Mouse (Mus musculus): Measurements from ENCODE around the gene Sema7a. TPM values are rescaled to one million over a fixed set of nuclear protein-coding genes. Genes with fewer than 3 reads are reported as not detected.

Gene Sema7a
- polyA plus RNA-seq, 1 experiment from 2014 or later = 1.1 TPM

DNA sequence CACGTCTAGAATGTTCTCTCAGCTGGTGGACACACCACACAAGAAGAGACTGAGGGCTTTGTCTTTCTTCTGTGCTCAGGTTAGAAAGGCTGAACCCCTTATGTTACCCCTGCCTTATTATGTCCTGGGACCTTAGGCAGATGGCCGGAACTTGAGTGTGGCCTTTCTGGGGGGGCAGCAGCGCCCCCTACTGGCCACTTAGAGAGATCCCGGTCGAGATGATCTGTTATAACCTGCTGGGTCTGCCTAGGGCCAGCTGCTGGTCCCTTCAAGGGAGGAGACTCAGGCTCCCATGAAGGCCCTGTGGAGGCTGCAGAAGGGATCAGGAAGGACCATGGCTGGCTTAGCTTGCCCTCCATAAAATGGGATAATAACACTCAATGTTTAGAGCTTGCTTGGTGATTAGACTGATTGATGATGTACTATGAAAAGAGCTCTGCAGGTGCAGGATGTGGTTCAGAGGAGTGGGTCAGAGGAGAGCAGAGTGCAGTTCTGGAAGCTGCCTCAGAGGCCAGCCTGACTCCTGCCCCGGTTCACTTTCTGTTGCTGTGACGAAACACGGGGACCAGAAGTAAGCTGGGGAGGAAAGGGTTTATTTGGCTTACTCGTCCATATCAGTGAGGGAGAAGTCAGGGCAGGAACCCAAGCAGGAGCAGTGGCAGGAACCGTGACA, 50.7 kb downstream of the Sema7a start:
- no peak; the same call in 1 of the 2 replicates for ATAC-seq (ENCODE audit: insufficient number of reproducible peaks, insufficient read depth, low FRiP score, low read depth)
- no peak overlapping the region for H3K4me2 ChIP-seq (replicated peaks; ENCODE audit: low read depth, low read length)
- no peaks in the 10 kb centered on the region for H3K27me3 ChIP-seq (ENCODE audit: control insufficient read depth, insufficient read depth, low read length)
- WGBS = 35% methylated on average over 10 of the region's 10 CpGs
- no peaks in the 10 kb centered on the region for H3K9me3 ChIP-seq (ENCODE audit: control insufficient read depth, low read depth, low read length)
- no peak overlapping the region for H3K27ac ChIP-seq (ENCODE audit: low read length)
- H3K4me3 ChIP-seq (ENCODE audit: low read depth, low read length) = no peak overlapping the region
- no peak overlapping the region for H3K9ac ChIP-seq (replicated peaks; ENCODE audit: low read depth, low read length)
- no peaks in the 10 kb centered on the region for H3K4me1 ChIP-seq (ENCODE audit: control insufficient read depth, insufficient read depth, low read length)
- H3K36me3 ChIP-seq (ENCODE audit: control insufficient read depth, insufficient read depth, low read length) = no peaks in the 10 kb centered on the region

- no peaks in the 10 kb centered on the region for H3K4me1 ChIP-seq (ENCODE audit: control insufficient read depth, insufficient read depth, low read length)
- H3K27ac ChIP-seq (ENCODE audit: low read length) = no peak overlapping the region
- WGBS = 90% methylated on average over 3 of the region's 3 CpGs
- H3K9me3 ChIP-seq (ENCODE audit: control insufficient read depth, low read depth, low read length) = no peaks in the 10 kb centered on the region
- no peak for ATAC-seq (ENCODE audit: insufficient number of reproducible peaks, insufficient read depth, low FRiP score, low read depth)
- H3K36me3 ChIP-seq (ENCODE audit: control insufficient read depth, insufficient read depth, low read length) = no peaks in the 10 kb centered on the region
- no peak overlapping the region for H3K4me2 ChIP-seq (replicated peaks; ENCODE audit: low read depth, low read length)
- no peaks in the 10 kb centered on the region for H3K27me3 ChIP-seq (ENCODE audit: control insufficient read depth, insufficient read depth, low read length)
- H3K4me3 ChIP-seq (ENCODE audit: low read depth, low read length) = no peak overlapping the region
- H3K9ac ChIP-seq (replicated peaks; ENCODE audit: low read depth, low read length) = no peak overlapping the region
Observed at GRCm38 (mm10) chr9:57992060-57992459, 52.1 kb downstream of the Sema7a start.

DNA sequence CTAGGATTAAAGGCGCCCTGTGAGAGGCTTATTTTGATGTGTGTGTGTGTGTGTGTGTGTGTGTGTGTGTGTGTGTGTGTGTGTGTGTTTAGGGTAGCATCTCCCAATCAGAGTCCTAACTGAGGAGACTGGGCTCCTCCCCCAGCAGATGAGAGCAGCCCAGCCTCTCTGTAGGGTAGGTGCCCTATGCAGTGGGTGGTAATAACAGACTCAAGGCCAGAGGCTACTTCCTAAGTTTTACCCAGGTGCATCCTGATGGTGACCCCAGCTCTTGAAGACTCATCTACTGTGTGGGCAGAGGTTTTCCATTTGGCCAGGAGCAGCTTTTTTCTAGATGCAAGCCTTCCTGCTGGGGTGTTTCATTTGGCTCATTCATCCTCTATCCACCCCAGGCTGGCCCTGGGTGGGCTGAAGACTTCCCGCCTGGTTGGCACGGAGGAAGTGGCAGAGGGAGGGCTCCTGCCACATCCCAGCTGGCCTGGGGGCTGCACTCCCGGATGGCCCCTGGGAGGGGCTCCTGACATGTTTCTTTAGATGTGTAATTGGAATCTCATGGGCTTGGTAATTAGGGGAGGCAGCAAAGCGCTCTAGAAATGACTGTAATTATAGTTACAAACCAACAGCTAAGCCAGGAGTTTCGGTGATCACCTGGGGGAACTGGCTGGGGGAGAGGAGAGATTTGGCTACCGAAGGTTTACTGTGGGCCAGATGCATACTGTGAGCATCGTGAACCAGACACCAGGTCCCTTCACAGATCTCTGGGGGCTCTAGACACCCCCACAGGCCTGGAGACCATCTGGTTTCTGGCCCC, 53.1 kb downstream of the Sema7a start:
- Histone ChIP-seq H3K4me3 (ENCODE audit: low read depth, low read length) (no peak overlapping the region), H3K9me3 (ENCODE audit: control insufficient read depth, low read depth, low read length) (no peaks in the 10 kb centered on the region), H3K9ac (replicated peaks; ENCODE audit: low read depth, low read length) (no peak overlapping the region), H3K36me3 (ENCODE audit: control insufficient read depth, insufficient read depth, low read length) (no peaks in the 10 kb centered on the region), H3K27me3 (ENCODE audit: control insufficient read depth, insufficient read depth, low read length) (no peaks in the 10 kb centered on the region), H3K4me1 (ENCODE audit: control insufficient read depth, insufficient read depth, low read length) (no peaks in the 10 kb centered on the region), H3K27ac (ENCODE audit: low read length) (no peak overlapping the region), H3K4me2 (replicated peaks; ENCODE audit: low read depth, low read length) (no peak overlapping the region)
- 69% methylated on average over 8 of the region's 8 CpGs for WGBS
- no peak for ATAC-seq (ENCODE audit: insufficient number of reproducible peaks, insufficient read depth, low FRiP score, low read depth)

DNA sequence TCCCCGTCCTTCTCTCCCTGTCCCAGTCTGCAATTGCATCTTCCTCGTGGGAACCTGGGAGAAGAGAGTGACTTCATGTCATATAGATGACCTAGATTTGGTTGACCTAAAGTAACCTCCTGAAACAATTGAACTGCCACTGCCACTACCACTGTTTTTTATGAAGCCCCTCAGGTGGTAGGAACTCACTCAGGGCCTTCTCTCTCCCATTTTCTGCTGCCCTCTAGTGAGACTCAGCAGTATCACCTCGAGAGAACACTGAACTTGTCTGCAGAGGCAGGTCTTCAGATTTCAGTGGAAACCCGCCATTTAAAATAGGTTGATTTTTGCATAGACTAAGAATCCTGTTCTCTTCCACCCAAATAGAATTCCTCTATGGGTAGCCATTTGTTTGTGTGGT, 55.4 kb downstream of the Sema7a start:
- no peaks in the 10 kb centered on the region for H3K9me3 ChIP-seq (ENCODE audit: control insufficient read depth, low read depth, low read length)
- 39% methylated on average over 4 of the region's 4 CpGs for WGBS
- H3K27me3 ChIP-seq (ENCODE audit: control insufficient read depth, insufficient read depth, low read length) = no peaks in the 10 kb centered on the region
- ATAC-seq (ENCODE audit: insufficient number of reproducible peaks, insufficient read depth, low FRiP score, low read depth) = no peak
- no peaks in the 10 kb centered on the region for H3K4me1 ChIP-seq (ENCODE audit: control insufficient read depth, insufficient read depth, low read length)
- H3K27ac ChIP-seq (ENCODE audit: low read length) = no peak overlapping the region
- no peaks in the 10 kb centered on the region for H3K36me3 ChIP-seq (ENCODE audit: control insufficient read depth, insufficient read depth, low read length)
- H3K4me3 ChIP-seq (ENCODE audit: low read depth, low read length) = no peak overlapping the region
- no peak overlapping the region for H3K9ac ChIP-seq (replicated peaks; ENCODE audit: low read depth, low read length)
- no peak overlapping the region for H3K4me2 ChIP-seq (replicated peaks; ENCODE audit: low read depth, low read length)

DNA sequence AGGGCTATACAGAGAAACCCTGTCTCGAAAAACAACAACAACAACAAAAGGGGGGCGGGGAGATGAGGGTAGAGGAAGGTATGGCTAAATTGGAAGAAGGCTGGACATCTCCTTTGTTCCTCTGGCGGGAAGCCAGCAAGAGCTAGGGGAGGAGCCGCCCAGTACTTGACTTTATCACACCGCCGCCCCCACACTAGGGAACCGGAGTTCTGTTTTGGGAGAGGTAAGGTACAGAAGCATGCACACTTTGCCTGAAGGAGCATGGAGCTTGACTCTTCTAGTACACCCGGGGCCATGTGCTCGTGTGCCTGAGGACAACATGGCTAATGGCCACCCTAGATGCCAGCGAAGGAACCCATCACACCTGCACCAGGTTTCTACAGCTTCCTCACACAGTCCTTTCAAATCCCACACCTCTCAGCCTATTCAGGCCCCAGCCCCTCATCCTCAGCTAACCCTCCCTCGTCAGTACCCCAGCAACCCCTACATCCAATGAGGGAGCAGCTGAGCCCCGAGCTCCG, 57.7 kb downstream of the Sema7a start:
- Histone ChIP-seq H3K4me1 (ENCODE audit: control insufficient read depth, insufficient read depth, low read length) (no peaks in the 10 kb centered on the region), H3K9me3 (ENCODE audit: control insufficient read depth, low read depth, low read length) (no peaks in the 10 kb centered on the region), H3K4me3 (ENCODE audit: low read depth, low read length) (peak overlapping the region; percentile 13; the same call in 1 of the 2 replicates), H3K27me3 (ENCODE audit: control insufficient read depth, insufficient read depth, low read length) (no peaks in the 10 kb centered on the region), H3K27ac (ENCODE audit: low read length) (no peak overlapping the region), H3K4me2 (replicated peaks; ENCODE audit: low read depth, low read length) (peak overlapping the region; percentile 44), H3K9ac (replicated peaks; ENCODE audit: low read depth, low read length) (no peak overlapping the region), H3K36me3 (ENCODE audit: control insufficient read depth, insufficient read depth, low read length) (no peaks in the 10 kb centered on the region)
- ATAC-seq (ENCODE audit: insufficient number of reproducible peaks, insufficient read depth, low FRiP score, low read depth) = 0 out of 2 replicates have a peak, but pooled peaks have one; percentile 21
- 11% methylated on average over 13 of the region's 13 CpGs for WGBS

GRCm38 (mm10) chr9:57998032-57998659, 58.2 kb downstream of the Sema7a start:
- Histone ChIP-seq H3K4me3 (ENCODE audit: low read depth, low read length) (peak overlapping the region; percentile 13), H3K27ac (ENCODE audit: low read length) (no peak overlapping the region), H3K4me1 (ENCODE audit: control insufficient read depth, insufficient read depth, low read length) (no peaks in the 10 kb centered on the region), H3K36me3 (ENCODE audit: control insufficient read depth, insufficient read depth, low read length) (no peaks in the 10 kb centered on the region), H3K9me3 (ENCODE audit: control insufficient read depth, low read depth, low read length) (no peaks in the 10 kb centered on the region), H3K27me3 (ENCODE audit: control insufficient read depth, insufficient read depth, low read length) (no peaks in the 10 kb centered on the region), H3K9ac (replicated peaks; ENCODE audit: low read depth, low read length) (no peak overlapping the region), H3K4me2 (replicated peaks; ENCODE audit: low read depth, low read length) (peak overlapping the region; percentile 44)
- peak; percentile 87; the same call in 1 of the 2 replicates for ATAC-seq (ENCODE audit: insufficient number of reproducible peaks, insufficient read depth, low FRiP score, low read depth)
- under 1% methylated on average over 20 of the region's 20 CpGs for WGBS

- Histone ChIP-seq H3K4me1 (ENCODE audit: control insufficient read depth, insufficient read depth, low read length) (no peaks in the 10 kb centered on the region), H3K9ac (replicated peaks; ENCODE audit: low read depth, low read length) (no peak overlapping the region), H3K9me3 (ENCODE audit: control insufficient read depth, low read depth, low read length) (no peaks in the 10 kb centered on the region), H3K4me3 (ENCODE audit: low read depth, low read length) (no peak overlapping the region), H3K36me3 (ENCODE audit: control insufficient read depth, insufficient read depth, low read length) (no peaks in the 10 kb centered on the region), H3K27me3 (ENCODE audit: control insufficient read depth, insufficient read depth, low read length) (no peaks in the 10 kb centered on the region), H3K4me2 (replicated peaks; ENCODE audit: low read depth, low read length) (no peak overlapping the region), H3K27ac (ENCODE audit: low read length) (no peak overlapping the region)
- no peak for ATAC-seq (ENCODE audit: insufficient number of reproducible peaks, insufficient read depth, low FRiP score, low read depth)
- WGBS = 51% methylated on average over 2 of the region's 2 CpGs
Observed at GRCm38 (mm10) chr9:57998685-57999084, 58.8 kb downstream of the Sema7a start.

- Histone ChIP-seq H3K4me1 (ENCODE audit: control insufficient read depth, insufficient read depth, low read length) (no peaks in the 10 kb centered on the region), H3K4me2 (replicated peaks; ENCODE audit: low read depth, low read length) (no peak overlapping the region), H3K27me3 (ENCODE audit: control insufficient read depth, insufficient read depth, low read length) (no peaks in the 10 kb centered on the region), H3K4me3 (ENCODE audit: low read depth, low read length) (no peak overlapping the region), H3K9ac (replicated peaks; ENCODE audit: low read depth, low read length) (no peak overlapping the region), H3K36me3 (ENCODE audit: control insufficient read depth, insufficient read depth, low read length) (no peaks in the 10 kb centered on the region), H3K27ac (ENCODE audit: low read length) (no peak overlapping the region), H3K9me3 (ENCODE audit: control insufficient read depth, low read depth, low read length) (no peaks in the 10 kb centered on the region)
- 50% methylated on average over 2 of the region's 2 CpGs for WGBS
- no peak for ATAC-seq (ENCODE audit: insufficient number of reproducible peaks, insufficient read depth, low FRiP score, low read depth)
Observed at GRCm38 (mm10) chr9:57999676-58000075, 59.8 kb downstream of the Sema7a start.
